Mouse (Mus musculus): ENCODE measurements around the gene Rnf227. TPM values are rescaled to one million over a fixed set of nuclear protein-coding genes. Genes with fewer than 3 reads are reported as not detected.

Rnf227 gene
- polyA plus RNA-seq, 1 experiment from 2014 or later = 17.2 TPM

DNA sequence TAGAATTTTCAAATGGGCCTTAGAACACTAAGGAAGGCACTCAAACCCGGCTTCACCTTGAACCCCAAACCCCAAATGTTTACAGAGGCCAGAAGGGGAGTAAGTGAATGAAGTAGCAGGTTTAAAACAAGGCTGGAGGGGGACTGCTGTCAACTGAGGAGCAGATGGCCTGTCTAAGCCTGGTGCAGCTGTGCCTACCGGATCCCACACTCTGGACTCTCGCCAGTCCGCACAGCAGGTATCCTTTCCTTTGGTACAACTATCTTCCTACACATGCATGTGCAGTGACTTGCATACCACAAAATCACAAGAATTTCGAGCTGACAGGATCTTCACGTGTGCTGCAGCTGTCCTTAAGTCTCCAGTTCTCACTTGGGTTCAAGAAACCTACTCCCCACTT is 18.3 kb upstream of the Rnf227 start:
- no peak for ATAC-seq (ENCODE audit: insufficient number of reproducible peaks, low FRiP score, low TSS enrichment, low read depth)
- 55% methylated on average over 6 of the region's 6 CpGs for WGBS
- Histone ChIP-seq H3K4me2 (peak overlapping the region; percentile 61; the same call in 1 of the 2 replicates), H3K4me1 (peaks cover 46% of the 10 kb centered on the region), H3K9ac (no peak overlapping the region; the same call in 1 of the 2 replicates), H3K36me3 (peaks cover 36% of the 10 kb centered on the region), H3K27ac (no peak overlapping the region), H3K4me3 (peak overlapping the region; percentile 64), H3K27me3 (peaks cover 7% of the 10 kb centered on the region), H3K9me3 (no peaks in the 10 kb centered on the region)

DNA sequence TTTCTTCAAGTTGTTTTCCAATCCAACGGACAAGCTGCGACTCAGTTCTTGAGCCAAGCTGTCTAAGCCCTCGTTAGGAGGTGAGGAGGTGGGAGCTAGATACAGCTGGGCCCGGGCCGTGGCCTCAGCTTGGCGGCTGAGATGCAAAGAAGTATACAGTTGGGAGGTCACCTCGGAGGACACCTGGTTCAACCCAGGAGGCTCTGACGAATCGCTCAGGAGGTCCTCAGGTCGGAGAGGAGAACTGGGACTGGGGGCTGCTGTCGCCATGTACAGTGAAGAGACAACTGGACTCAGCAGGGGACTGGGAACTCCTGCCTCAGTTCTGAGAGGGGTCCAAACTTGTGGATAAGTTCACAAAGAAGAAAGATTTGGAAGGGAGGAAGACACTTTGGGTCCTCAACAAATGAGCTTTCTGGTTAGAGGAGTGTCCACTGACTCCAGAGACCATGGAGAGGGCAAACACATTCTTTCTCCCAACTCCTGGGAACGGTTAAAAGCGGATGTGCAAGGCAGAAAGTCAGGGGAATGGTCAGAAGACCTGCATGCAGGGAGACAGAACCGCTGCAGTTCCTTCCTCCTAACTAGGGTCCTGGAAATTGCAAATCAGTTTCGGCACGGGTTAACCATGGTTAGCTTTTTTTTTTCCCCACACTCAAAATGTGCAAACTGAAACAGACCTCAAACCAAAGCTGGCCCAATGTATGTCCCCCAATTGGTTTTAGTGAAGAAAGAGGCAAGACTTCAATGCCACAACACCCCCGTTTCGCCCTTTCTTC is 17.4 kb upstream of the Rnf227 start:
- H3K4me2 ChIP-seq = peak overlapping the region; percentile 61
- H3K9ac ChIP-seq = peak overlapping the region; percentile 70
- H3K27ac ChIP-seq = peak overlapping the region; percentile 84
- peaks cover 49% of the 10 kb centered on the region for H3K4me1 ChIP-seq
- no peaks in the 10 kb centered on the region for H3K9me3 ChIP-seq
- ATAC-seq (ENCODE audit: insufficient number of reproducible peaks, low FRiP score, low TSS enrichment, low read depth) = no peak
- H3K4me3 ChIP-seq = peak overlapping the region; percentile 64
- peaks cover 29% of the 10 kb centered on the region for H3K36me3 ChIP-seq
- H3K27me3 ChIP-seq = peaks cover 16% of the 10 kb centered on the region
- WGBS = 17% methylated on average over 18 of the region's 18 CpGs

DNA sequence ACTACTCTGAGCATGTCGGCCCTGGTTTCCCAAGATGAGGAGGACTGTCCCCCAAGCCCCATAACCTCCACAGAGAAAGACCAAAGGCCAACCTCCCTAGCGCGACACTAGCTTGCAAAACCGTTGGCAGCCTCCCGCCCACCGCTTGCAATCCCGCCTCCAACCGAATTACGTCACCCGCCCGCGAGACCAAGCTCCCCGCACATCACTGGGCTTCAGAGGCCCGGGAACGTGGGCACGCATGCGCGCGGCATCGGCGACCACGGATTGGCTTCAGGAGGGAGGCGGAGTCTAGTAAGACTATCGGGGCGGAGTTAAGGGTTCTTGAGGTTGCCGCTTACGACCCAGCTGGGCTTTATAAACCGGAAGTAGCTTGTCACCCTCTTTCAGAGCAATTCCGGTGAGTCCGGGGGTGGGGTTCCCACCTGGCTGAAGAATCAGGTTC is 16.6 kb upstream of the Rnf227 start, which contains the start of the genes Cntrob and Trappc1:
Gene Cntrob (minus strand): TSS at position 109 of the 445 bp plus-strand sequence.
Gene Trappc1 (plus strand): TSS at position 314 of the 445 bp plus-strand sequence.
- Histone ChIP-seq H3K27me3 (peaks cover 18% of the 10 kb centered on the region), H3K4me1 (peaks cover 49% of the 10 kb centered on the region), H3K27ac (peak within 1 kb of the TSS; percentile 84), H3K4me2 (peak within 1 kb of the TSS; percentile 74), H3K9me3 (no peaks in the 10 kb centered on the region), H3K9ac (peak within 1 kb of the TSS; percentile 70), H3K4me3 (peak within 1 kb of the TSS; percentile 64), H3K36me3 (peaks cover 23% of the 10 kb centered on the region)
- peak; percentile 89 for ATAC-seq (ENCODE audit: insufficient number of reproducible peaks, low FRiP score, low TSS enrichment, low read depth)
- under 1% methylated on average over 30 of the region's 30 CpGs for WGBS

DNA sequence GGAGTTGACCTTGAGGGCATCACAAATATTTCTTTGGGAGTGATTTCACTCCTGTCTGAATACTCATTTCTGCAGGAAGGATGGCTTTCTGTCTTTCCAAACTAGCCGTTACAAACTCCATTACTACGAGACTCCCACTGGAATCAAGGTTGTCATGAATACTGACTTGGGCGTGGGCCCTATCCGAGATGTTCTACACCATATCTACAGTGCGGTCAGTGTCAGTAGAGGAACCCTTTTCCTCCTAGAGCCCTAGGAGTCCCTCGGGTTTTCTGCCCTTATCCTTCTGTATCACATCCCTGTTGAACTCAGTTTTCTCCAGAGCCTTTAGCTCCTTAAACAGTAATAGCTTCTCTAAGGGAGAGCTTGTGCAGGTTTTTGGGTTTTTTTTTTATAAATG is 15.5 kb upstream of the Rnf227 start:
- Histone ChIP-seq H3K27ac (no peak overlapping the region), H3K4me3 (peak overlapping the region; percentile 64), H3K36me3 (peaks cover 12% of the 10 kb centered on the region), H3K4me1 (peaks cover 49% of the 10 kb centered on the region), H3K9ac (no peak overlapping the region), H3K9me3 (no peaks in the 10 kb centered on the region), H3K27me3 (peaks cover 18% of the 10 kb centered on the region), H3K4me2 (peak overlapping the region; percentile 74)
- 83% methylated on average over 6 of the region's 6 CpGs for WGBS
- ATAC-seq (ENCODE audit: insufficient number of reproducible peaks, low FRiP score, low TSS enrichment, low read depth) = no peak

DNA sequence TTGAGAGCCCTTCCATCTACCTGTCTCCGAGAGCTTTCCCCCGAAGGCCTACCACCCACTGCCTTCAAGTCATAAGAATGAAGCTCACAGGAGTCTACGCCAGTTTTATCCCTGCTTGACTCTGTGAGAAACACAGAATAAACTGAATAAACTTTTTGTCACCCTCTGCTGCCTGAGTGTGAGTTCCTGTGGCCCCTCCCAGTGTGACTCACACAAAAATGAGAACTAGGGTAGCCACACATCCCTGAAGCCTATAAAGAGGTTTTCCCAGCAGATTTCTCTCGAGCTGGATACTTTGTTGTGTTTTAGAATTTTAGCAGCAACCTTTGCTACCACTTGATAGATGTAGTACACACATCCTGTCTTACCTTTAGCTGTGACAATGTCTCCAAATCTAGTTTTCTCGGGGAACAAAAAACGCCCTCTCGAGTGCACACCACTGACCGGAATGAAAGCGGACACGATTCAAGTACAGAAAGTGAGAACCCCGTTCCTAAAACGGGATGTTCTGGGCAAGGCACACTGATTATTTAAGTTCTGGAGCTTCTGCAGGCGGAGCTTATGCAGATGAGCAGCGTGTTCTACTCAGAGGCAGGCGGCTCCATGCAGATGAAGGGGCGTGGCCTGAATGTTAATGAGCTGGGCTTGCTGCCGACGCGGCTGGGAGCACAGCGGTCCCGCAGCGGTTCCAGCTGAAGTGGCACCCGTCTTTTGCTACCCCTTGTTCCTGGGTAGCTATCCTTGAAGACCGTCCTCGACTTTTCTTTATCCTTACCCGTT is 14.4 kb upstream of the Rnf227 start, which contains the start of gene Kcnab3:
Gene Kcnab3 (plus strand): TSS at position 631 of the 780 bp plus-strand sequence.
- H3K4me1 ChIP-seq = peaks cover 49% of the 10 kb centered on the region
- H3K4me3 ChIP-seq = peak within 1 kb of the TSS; percentile 49
- no peak for ATAC-seq (ENCODE audit: insufficient number of reproducible peaks, low FRiP score, low TSS enrichment, low read depth)
- peak within 1 kb of the TSS; percentile 60 for H3K9ac ChIP-seq
- H3K27ac ChIP-seq = peak within 1 kb of the TSS; percentile 28; the same call in 1 of the 2 replicates
- peaks cover 3% of the 10 kb centered on the region; the same call in 1 of the 2 replicates for H3K36me3 ChIP-seq
- H3K27me3 ChIP-seq = peaks cover 18% of the 10 kb centered on the region
- no peaks in the 10 kb centered on the region for H3K9me3 ChIP-seq
- H3K4me2 ChIP-seq = peak within 1 kb of the TSS; percentile 95
- WGBS = 11% methylated on average over 26 of the region's 26 CpGs

DNA sequence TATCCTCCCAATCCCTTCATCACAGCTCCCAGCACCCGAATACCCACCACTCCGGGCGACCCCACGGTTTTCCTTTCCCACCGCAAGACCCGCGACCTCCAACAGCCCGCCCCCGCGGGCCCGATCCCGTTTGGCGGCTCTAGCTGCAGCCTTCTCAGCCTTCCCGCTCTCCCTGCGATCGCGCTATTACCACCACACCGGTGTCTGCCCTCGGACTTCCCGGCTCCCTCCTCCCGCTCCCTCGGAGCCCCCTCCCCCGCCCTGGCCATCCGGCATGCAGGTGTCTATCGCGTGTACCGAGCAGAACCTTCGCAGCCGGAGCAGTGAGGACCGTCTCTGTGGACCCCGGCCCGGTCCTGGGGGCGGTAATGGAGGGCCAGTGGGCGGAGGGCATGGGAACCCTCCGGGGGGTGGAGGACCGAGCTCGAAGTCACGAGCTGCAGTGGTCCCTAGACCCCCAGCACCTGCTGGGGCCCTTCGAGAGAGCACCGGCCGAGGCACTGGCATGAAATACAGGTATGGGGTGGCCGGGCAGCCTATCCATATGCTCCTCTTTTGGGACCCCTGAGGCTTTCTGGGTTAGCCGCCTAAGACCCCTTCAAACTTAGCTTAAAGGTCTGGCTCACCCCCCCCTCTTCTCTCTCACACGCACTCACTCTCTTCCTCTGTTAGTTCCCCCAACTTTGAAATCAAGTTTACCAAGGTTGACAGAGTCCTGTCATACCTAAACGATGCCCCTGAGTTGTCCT is 13.7 kb upstream of the Rnf227 start:
- Histone ChIP-seq H3K9ac (peak overlapping the region; percentile 60), H3K4me3 (peak overlapping the region; percentile 49), H3K36me3 (no peaks in the 10 kb centered on the region), H3K4me1 (peaks cover 56% of the 10 kb centered on the region), H3K4me2 (peak overlapping the region; percentile 95), H3K27me3 (peaks cover 18% of the 10 kb centered on the region), H3K27ac (no peak overlapping the region), H3K9me3 (no peaks in the 10 kb centered on the region)
- WGBS = 2% methylated on average over 44 of the region's 45 CpGs
- no peak for ATAC-seq (ENCODE audit: insufficient number of reproducible peaks, low FRiP score, low TSS enrichment, low read depth)

DNA sequence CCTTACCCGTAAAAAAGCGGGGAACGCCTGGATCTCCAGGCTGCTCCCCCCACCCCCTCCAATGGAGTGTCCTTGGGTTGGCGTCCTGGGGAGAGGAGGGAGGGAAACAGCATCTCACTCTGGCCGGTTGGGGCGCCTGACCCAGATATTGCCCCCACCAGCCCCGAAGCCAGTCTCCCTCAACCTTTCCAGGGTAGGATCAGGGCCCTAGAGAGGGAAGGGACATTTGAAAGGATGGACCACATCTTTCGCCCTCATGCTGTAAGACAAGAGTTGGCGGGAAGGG is 13.2 kb upstream of the Rnf227 start:
- H3K27me3 ChIP-seq = peaks cover 18% of the 10 kb centered on the region
- H3K27ac ChIP-seq = no peak overlapping the region
- ATAC-seq (ENCODE audit: insufficient number of reproducible peaks, low FRiP score, low TSS enrichment, low read depth) = no peak
- peaks cover 55% of the 10 kb centered on the region for H3K4me1 ChIP-seq
- peak overlapping the region; percentile 49 for H3K4me3 ChIP-seq
- H3K9me3 ChIP-seq = no peaks in the 10 kb centered on the region
- H3K4me2 ChIP-seq = 0 out of 2 replicates have a peak overlapping the region, but pooled peaks have one; percentile 95
- no peaks in the 10 kb centered on the region for H3K36me3 ChIP-seq
- WGBS = 15% methylated on average over 9 of the region's 9 CpGs
- H3K9ac ChIP-seq = no peak overlapping the region; the same call in 1 of the 2 replicates

DNA sequence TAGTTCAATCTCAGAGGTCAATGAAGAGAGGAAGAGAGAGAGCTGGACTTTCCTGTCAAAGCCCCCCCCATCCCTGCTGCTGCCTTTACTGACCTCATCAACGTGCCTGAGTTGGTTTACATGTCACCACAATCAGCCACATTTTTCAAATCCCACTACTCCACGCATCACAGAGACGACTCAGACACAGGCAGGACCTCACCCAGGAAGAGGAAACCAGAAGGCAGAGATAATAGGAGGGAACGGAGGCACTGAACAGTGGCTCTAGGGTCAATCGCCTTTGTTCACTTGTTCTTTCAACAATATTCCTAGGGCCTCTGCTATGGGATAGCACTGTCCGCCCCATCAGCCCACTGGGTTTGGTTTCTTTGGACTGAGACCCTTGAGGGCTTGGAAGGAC is 12.6 kb upstream of the Rnf227 start:
- Histone ChIP-seq H3K9me3 (no peaks in the 10 kb centered on the region), H3K36me3 (no peaks in the 10 kb centered on the region), H3K27me3 (peaks cover 18% of the 10 kb centered on the region), H3K9ac (no peak overlapping the region), H3K4me1 (peaks cover 55% of the 10 kb centered on the region), H3K4me3 (no peak overlapping the region), H3K4me2 (no peak overlapping the region), H3K27ac (no peak overlapping the region)
- no peak for ATAC-seq (ENCODE audit: insufficient number of reproducible peaks, low FRiP score, low TSS enrichment, low read depth)
- WGBS = 56% methylated on average over 6 of the region's 6 CpGs

DNA sequence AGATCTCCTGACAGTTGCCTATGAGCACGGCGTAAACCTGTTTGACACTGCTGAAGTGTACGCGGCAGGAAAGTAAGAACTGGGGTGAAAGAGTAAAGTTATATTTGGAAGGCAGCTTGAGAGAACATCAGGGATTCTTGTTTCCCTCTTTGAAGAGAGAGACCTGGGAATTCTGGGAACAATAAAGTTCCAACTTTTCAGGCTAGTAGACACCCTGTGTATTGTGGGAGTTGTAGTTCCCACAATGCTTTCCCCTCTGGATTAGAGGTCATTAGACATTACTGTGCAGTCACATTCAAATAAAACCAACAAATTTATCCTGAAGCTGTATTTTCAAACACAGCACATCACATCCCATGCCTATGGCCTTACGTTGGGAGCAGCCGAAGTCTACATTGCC is 11.7 kb upstream of the Rnf227 start:
- Histone ChIP-seq H3K27ac (no peak overlapping the region), H3K27me3 (peaks cover 18% of the 10 kb centered on the region), H3K4me3 (no peak overlapping the region), H3K9me3 (no peaks in the 10 kb centered on the region), H3K9ac (no peak overlapping the region), H3K36me3 (no peaks in the 10 kb centered on the region), H3K4me2 (no peak overlapping the region), H3K4me1 (peaks cover 52% of the 10 kb centered on the region)
- no peak for ATAC-seq (ENCODE audit: insufficient number of reproducible peaks, low FRiP score, low TSS enrichment, low read depth)
- 92% methylated on average over 6 of the region's 6 CpGs for WGBS

DNA sequence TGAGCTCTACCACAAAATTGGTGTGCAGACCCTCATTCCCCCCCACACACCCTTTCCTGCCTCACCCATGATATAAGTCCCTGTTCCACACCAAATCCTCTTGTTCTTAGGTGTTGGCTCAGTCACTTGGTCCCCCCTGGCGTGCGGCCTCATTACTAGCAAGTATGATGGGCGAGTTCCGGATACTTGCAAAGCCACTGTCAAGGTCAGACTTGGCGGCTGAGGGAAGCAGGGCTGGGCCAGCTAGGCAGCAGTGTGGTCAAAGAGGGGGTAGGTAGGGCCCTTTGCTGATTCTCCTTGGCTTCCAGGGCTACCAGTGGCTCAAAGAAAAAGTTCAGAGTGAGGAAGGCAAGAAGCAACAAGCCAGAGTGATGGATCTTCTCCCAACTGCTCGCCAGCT is 9.1 kb upstream of the Rnf227 start:
- Histone ChIP-seq H3K4me2 (no peak overlapping the region), H3K27ac (0 out of 2 replicates have a peak overlapping the region, but pooled peaks have one; percentile 54), H3K27me3 (peaks cover 18% of the 10 kb centered on the region), H3K9me3 (no peaks in the 10 kb centered on the region), H3K4me1 (peaks cover 32% of the 10 kb centered on the region), H3K9ac (no peak overlapping the region), H3K36me3 (no peaks in the 10 kb centered on the region), H3K4me3 (no peak overlapping the region)
- 83% methylated on average over 6 of the region's 6 CpGs for WGBS
- ATAC-seq (ENCODE audit: insufficient number of reproducible peaks, low FRiP score, low TSS enrichment, low read depth) = no peak

DNA sequence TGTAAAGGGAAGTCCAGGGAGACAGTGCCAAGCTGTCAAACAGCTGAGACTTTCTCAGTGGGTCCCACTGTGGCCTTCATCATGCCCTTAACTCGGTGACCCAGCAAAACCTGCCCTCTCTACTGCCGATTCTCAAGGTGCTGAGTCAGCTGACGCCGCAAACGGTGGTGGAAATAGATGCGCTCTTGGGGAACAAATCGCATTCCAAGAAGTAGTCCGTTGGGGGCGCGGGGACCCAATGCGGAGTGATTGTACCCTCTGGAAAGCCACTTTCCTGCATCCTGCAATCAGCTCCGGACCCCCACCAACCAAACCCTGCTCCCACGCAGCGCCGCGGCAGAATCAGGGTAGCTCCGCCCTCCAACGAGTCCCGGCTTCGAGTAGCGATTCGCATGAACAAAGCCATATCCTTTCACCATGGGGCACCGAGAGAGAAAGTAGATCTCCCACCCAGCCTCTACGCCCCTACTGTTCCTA is 8.3 kb upstream of the Rnf227 start:
- peak; percentile 60; the same call in 1 of the 2 replicates for ATAC-seq (ENCODE audit: insufficient number of reproducible peaks, low FRiP score, low TSS enrichment, low read depth)
- under 1% methylated on average over 24 of the region's 24 CpGs for WGBS
- Histone ChIP-seq H3K9me3 (no peaks in the 10 kb centered on the region), H3K9ac (peak overlapping the region; percentile 54), H3K4me1 (peaks cover 24% of the 10 kb centered on the region), H3K27me3 (peaks cover 11% of the 10 kb centered on the region), H3K36me3 (no peaks in the 10 kb centered on the region), H3K27ac (peak overlapping the region; percentile 54), H3K4me3 (peak overlapping the region; percentile 50), H3K4me2 (peak overlapping the region; percentile 50)
